Mouse (Mus musculus) embryonic fibroblast, embryonic 13.5 days (primary cell): ENCODE measurements at regions not wholly inside any gene's neighbourhood (a gene's known extent, or its start where the extent isn't known, plus 50 kb on each side); places are given as distances from the start of the nearest gene placed in this dataset.
"Not testable (repeated sequence)": the region's sequence is repeated elsewhere in the genome, so short reads cannot be mapped to it uniquely, and the experiment has no call there.

Source experiments
- H3K27ac ChIP-seq: 2 replicates; pipeline ENCODE4 v1.5.1; 2012; ENCODE audit warnings: low read length, control low read depth, inconsistent platforms; ENCODE audit not compliant: insufficient read depth
- H3K4me1 ChIP-seq: 2 replicates; pipeline ENCODE4 v1.6.1; 2011; ENCODE audit warnings: low read length; ENCODE audit not compliant: control insufficient read depth, insufficient read depth
- H3K4me3 ChIP-seq: 2 replicates; pipeline ENCODE4 v1.5.1; 2011; ENCODE audit warnings: mild to moderate bottlenecking, control low read depth, low read length; ENCODE audit not compliant: insufficient read depth

DNA sequence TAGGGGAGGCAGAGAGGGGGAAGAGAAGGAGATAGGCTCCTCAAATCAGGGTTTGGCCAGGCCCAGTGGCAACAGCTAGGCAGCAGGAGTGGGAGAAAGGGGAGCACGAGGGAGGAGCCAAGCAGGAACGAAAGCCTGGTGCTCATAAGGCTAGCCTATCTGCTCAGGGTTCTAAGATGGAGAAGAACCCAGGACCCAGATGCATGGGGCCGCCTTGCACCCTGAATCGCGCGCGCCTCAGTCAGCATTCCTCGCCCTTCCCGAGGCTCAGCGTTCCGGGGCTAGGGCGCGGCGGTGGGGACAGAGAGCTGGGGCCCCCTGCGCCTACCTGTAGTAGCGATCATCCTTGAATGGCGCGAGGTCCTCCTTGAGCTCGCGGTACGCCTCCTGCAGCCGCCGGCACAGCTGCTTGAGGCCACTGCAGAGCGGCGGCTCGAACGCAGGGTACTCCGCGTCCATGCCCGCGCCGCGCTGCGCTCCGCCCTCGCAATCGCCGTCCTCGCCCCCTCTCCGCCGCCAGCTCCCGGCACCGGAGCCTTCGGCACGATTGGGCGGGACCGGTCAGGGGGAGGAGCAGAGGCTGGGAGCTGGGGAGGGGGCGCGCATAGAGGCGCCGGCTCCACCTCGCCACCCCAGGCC, 60.1 kb downstream of the Dynlt1b start:
- not testable (repeated sequence) for H3K4me1 ChIP-seq, H3K4me3 ChIP-seq, H3K27ac ChIP-seq

DNA sequence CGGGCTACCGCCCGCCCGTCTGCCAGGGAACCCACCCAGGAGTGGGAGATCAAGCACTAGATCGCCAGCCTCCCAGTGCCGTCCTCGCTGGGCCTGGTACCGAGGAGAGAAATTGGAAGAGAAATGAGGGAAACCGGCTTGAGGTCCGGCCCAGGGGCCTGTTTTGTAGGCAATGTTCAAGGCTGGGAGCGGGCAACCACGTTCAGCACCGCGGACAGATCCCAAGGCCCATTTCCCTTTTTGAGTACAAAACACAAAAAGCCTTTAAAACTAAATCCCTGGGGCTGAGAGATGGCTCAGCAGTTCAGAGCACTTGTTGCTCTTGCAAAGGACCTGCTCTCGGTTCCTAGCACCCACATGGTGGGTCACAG, 60.6 kb downstream of the Dynlt1b start:
- H3K4me1 ChIP-seq, H3K27ac ChIP-seq, H3K4me3 ChIP-seq: not testable (repeated sequence)

DNA sequence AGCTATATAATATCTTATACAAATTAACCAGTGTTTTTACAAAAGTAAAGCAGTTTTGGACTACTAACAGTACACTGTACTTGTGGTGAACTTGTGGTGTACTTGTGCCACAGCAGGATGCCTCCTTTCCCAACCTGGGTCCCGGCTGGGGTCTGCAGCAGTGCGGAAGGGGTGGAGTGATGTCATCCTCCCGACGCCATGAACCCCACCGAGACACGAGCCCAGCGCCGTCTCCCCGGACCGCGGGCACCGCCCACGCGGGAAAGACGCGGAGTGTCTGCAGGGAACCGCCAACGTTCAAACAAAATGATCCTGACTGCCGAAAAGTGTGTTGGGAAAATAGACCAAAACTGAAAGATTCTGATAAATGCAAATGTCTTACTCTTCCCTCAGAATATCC, 62.6 kb downstream of the Dynlt1b start:
- H3K4me1 ChIP-seq, H3K27ac ChIP-seq: not testable (repeated sequence)
- peak overlapping the region; percentile 4; the same call in 1 of the 2 replicates for H3K4me3 ChIP-seq

DNA sequence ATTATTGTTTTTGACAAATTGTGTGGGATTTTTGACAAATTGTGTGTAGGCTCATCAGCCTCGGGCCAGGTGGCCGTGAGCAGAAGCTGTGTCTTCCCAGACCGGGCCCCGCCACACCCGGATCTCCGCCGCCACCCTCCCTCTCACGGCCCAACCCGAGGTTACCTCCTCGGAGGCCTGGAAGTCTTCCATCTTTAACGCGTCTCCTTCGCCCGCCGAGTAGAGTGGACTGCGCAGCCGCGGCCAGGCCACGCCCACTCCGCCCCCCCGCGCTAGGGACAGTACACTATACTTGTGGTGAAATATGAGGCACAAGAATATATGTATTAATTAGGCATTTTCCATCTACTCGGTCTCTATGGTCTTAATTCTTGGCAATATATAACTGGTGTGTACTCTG, 63.0 kb downstream of the Dynlt1b start:
- H3K4me1 ChIP-seq, H3K4me3 ChIP-seq, H3K27ac ChIP-seq: not testable (repeated sequence)

DNA sequence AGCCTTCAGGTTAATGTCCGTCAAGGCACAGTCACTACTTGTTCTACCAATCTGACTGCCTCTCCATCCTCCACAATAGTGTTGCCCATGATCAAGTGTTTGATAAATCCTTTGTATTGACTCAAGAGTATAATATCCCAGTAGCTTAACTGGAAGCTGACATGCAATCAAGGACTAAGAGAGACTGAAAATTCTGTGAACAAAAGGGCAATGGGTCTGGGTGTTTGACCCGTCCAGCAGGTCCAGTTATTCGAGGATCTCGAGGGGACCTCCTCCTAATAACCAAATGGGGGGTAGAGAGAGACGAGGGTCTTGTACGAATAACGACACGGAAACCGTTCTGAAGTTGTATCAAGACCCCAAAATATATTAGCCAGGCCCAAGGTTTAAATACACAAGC, 66.6 kb downstream of the Dynlt1b start:
- not testable (repeated sequence) for H3K4me1 ChIP-seq, H3K4me3 ChIP-seq, H3K27ac ChIP-seq

DNA sequence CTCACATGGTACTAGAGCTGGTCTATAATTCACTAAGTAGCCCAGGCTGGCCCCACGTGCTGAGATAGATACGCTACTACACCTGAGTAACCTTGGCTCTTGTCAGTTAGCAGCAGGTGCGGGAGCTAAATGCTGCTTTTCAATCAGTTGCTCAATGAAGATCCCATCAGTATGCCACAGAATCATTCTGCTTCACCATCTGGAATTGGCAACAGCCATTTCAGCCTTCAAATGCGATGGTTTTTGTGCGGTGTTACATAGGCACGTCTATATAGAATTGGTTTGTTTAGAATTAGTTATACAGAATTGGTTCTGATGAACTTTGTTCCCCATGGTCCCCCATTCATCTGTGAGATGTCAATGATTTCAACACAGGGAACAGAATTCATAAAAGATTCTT, 72.8 kb downstream of the Dynlt1b start:
- H3K4me1 ChIP-seq, H3K4me3 ChIP-seq, H3K27ac ChIP-seq: not testable (repeated sequence)

DNA sequence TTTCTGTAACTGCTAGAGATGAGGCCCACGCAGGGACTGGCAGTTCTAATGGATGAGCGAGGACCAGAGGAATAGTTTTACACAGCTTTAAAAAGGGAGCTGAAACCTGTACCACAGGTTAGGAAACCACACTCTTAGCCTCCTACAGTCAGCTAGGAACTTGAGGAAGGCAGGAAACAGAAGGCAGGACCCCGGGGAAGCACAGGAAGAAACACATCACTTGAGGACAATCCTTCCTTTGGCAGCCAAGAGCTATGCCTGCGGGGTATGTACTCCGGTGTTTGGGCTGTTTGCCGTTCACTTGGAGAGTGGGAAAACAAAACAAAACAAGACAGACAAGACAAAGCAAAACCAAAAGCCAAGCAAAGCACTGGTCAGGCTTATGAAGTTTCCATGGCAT, 76.0 kb downstream of the Dynlt1b start:
- not testable (repeated sequence) for H3K4me3 ChIP-seq, H3K4me1 ChIP-seq, H3K27ac ChIP-seq

DNA sequence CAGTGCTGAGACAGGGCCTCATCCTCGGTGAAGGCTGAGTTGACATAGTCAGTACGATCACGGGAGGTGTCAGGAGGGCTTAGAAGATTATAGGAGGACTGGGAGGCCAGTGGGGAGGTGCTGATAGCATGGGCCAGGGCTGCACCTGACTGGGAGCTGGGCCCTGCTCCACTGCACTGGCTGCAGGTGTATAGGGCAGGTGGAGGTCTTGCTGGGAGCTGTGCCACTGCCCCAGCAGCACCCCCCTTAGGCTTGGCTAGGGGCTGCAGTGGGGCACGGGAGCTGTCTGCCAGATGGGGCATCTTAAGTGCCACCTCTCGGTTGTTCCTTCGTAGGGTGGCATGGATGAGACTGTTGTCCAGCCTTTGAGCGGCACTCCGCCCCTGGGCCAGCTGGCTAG, 85.2 kb downstream of the Dynlt1b start:
- not testable (repeated sequence) for H3K4me3 ChIP-seq, H3K27ac ChIP-seq, H3K4me1 ChIP-seq

DNA sequence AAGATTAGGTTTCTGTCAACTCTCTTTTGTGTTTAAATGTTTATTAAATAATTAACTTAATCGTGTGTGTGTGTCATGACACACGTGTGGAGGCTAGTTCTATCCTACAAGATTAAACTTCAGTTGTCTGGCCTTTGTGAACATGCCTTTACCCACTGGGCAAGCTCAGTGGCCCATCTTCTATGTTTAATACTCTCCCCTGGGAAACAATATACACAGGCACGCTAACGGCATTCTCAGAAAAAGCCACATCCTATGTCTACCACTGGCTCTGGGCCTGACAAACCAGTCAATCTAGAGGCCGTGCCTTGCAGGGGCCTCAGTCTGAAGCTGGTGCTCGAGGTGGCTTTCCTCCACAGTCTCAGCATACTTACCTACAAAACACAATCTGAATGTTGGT, 82.4 kb upstream of the Dynlt1c start:
- H3K27ac ChIP-seq, H3K4me1 ChIP-seq, H3K4me3 ChIP-seq: not testable (repeated sequence)

DNA sequence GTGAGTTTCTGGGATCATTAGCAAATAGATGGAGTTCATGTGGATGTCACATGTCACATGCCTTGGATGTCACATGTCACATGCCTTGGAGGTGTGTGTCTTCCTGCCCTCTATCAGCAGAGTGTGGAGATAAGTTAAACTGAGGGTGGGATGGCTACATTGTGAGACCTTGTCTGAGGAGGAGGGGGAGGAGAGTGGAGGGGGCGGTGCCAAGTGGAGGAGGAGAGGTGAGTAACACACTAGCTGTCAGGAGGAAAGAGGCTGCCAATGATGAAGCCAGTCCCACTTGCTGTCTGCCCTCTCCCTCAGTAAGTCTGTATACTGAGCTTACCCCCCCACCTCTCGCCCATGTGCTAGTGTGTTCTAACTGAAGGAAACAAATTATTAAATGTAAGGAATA, 81.5 kb upstream of the Dynlt1c start:
- not testable (repeated sequence) for H3K27ac ChIP-seq, H3K4me1 ChIP-seq, H3K4me3 ChIP-seq

DNA sequence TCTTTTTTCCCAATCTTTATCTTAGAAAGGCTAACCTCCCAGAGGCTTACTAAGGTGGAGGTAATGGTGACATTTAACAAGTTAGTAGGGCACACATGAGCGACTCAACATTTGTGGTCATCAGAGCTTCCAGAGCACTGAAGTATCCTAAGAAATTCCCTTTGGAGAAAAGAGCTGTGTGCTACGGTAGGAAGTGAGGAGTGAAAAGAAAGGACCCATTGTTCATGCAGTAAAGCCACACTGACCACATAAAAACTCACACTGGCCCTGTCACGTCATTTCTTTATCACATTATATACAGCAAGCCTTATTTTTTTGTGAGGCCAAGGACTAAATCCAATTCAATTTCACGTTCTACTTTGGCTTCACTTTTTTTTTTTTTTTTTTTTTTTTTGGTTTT, 80.7 kb upstream of the Dynlt1c start:
- H3K4me1 ChIP-seq, H3K4me3 ChIP-seq, H3K27ac ChIP-seq: not testable (repeated sequence)

DNA sequence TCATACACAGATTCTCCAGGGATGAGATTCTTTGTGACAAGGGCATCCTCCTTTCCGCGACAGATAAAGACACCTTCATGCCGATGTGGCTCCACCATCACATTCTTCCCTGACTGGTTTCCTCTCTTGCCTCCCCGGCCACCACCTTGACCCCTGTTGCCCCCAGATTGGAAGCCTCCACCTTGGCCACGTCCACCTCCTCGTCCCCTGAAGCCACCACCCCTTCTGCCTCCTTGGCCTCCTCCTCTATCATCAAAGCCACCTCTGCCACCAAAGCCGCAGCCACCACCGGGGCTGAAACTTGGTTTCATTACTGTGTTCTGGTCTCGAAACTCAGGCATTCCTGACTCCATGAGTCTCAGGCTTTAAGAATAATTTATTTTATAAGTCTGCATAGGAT, 79.3 kb upstream of the Dynlt1c start:
- H3K4me3 ChIP-seq, H3K4me1 ChIP-seq, H3K27ac ChIP-seq: not testable (repeated sequence)

DNA sequence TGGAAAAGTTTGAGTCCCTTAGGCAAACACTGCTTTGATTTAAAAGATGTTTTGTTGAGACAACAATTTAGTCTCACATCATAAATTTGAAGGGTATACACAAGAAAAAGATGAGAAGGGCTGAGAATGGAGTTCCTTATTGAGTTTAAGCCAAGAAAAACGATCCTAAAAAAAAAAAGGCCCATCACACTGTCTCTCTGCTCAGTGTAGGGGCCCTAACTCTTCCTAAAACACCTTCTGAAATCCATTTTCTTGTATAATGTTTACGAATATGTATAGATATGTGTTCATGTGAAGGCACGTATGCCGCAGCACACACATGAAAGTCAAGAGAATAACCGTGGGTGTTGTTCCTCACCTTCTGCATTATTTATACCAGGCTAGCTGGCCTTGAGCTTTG, 62.7 kb upstream of the Dynlt1c start:
- not testable (repeated sequence) for H3K4me1 ChIP-seq, H3K27ac ChIP-seq, H3K4me3 ChIP-seq

DNA sequence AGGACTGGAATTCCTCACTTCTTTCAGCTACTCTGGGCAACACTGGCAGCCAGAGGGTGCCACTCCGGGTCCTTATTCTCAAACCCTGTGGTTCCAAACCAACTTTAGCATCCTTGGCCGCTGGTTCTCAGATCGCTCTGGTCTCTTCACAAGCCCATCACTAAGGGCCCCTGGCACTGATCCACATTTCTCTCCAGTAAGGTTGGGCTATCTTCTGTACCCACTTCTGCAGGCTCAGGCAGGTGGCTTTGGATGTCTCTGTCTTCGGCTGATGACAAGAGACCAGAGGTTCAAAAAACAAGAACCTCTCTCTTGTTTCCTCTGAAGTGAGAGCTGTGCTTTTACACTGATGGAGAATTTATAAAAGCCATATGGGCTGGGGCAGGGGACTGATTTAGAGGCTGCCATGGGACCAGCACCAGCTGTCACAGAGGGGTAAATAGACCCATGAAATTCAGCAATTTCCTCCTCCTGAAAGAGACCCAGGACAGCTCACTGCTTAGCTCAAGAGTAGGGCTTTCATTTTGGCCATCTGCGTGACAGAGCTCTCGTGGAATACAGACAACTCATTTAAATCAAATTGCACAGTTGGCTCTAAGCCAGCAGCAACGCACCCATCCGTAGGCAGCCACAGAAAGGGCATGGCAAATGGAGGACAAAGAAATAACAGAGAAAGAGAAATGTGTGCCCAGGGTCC, 54.3 kb upstream of the Dynlt1c start:
- H3K4me3 ChIP-seq, H3K27ac ChIP-seq, H3K4me1 ChIP-seq: not testable (repeated sequence)

DNA sequence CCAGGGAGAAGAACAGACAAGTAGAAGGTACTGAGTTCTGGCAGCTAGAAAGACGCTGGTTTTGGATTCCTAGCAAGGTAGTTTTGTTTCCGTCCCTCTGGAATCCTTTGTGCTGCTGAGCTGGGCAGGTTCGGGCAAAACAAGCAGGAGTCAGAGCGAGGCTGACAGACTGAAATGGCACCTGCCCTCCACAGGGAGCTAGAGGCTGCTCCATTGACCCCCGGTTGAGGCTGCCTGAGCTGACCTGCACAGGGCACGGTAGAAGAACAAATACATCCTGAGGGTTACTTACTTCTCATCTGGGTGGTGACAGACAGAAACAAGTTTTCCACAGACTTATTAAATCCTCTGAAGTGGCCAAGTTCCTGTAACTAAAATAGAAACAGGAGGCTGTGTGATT, 53.5 kb upstream of the Dynlt1c start:
- not testable (repeated sequence) for H3K4me3 ChIP-seq, H3K27ac ChIP-seq, H3K4me1 ChIP-seq
